Mouse (Mus musculus): ENCODE measurements around the gene Zfand2a. TPM values are rescaled to one million over a fixed set of nuclear protein-coding genes. Genes with fewer than 3 reads are reported as not detected.

Zfand2a gene
- polyA plus RNA-seq, 1 experiment, result 55.4 TPM

GRCm38 (mm10) chr5:139474741-139475140, 9.6 kb downstream of the Zfand2a start:
- Histone ChIP-seq H3K4me1 (ENCODE audit: control insufficient read depth, insufficient read depth, low read length) (no peaks in the 10 kb centered on the region), H3K4me3 (ENCODE audit: insufficient read depth, low read length) (no peak overlapping the region), H3K27ac (ENCODE audit: insufficient read depth, low read length) (no peak overlapping the region)
- no peak for TF ChIP-seq POLR2A (IDR thresholded peaks at IDR 0.05; ENCODE audit: extremely low read depth, insufficient read depth, low read length)
- peak; percentile 25; the same call in 1 of the 2 replicates for TF ChIP-seq CTCF (IDR thresholded peaks at IDR 0.05; ENCODE audit: extremely low read depth, insufficient read depth, low read length)

- TF ChIP-seq POLR2A (IDR thresholded peaks at IDR 0.05; ENCODE audit: extremely low read depth, insufficient read depth, low read length), result no peak
- TF ChIP-seq CTCF (IDR thresholded peaks at IDR 0.05; ENCODE audit: extremely low read depth, insufficient read depth, low read length), result peak; percentile 85
- Histone ChIP-seq H3K27ac (ENCODE audit: insufficient read depth, low read length) (no peak overlapping the region), H3K4me1 (ENCODE audit: control insufficient read depth, insufficient read depth, low read length) (no peaks in the 10 kb centered on the region), H3K4me3 (ENCODE audit: insufficient read depth, low read length) (no peak overlapping the region)
These were observed 16.4 kb downstream of the Zfand2a start for GRCm38 (mm10) chr5:139467998-139468397.

GRCm38 (mm10) chr5:139466801-139467200, 17.5 kb downstream of the Zfand2a start:
- TF ChIP-seq POLR2A (IDR thresholded peaks at IDR 0.05; ENCODE audit: extremely low read depth, insufficient read depth, low read length) (no peak), CTCF (IDR thresholded peaks at IDR 0.05; ENCODE audit: extremely low read depth, insufficient read depth, low read length) (no peak)
- Histone ChIP-seq H3K27ac (ENCODE audit: insufficient read depth, low read length) (no peak overlapping the region), H3K4me1 (ENCODE audit: control insufficient read depth, insufficient read depth, low read length) (no peaks in the 10 kb centered on the region), H3K4me3 (ENCODE audit: insufficient read depth, low read length) (no peak overlapping the region)

GRCm38 (mm10) chr5:139466373-139466772, 18.0 kb downstream of the Zfand2a start:
- Histone ChIP-seq H3K4me1 (ENCODE audit: control insufficient read depth, insufficient read depth, low read length) (no peaks in the 10 kb centered on the region), H3K4me3 (ENCODE audit: insufficient read depth, low read length) (no peak overlapping the region), H3K27ac (ENCODE audit: insufficient read depth, low read length) (no peak overlapping the region)
- TF ChIP-seq POLR2A (IDR thresholded peaks at IDR 0.05; ENCODE audit: extremely low read depth, insufficient read depth, low read length) (no peak), CTCF (IDR thresholded peaks at IDR 0.05; ENCODE audit: extremely low read depth, insufficient read depth, low read length) (no peak)

GRCm38 (mm10) chr5:139464874-139465273, 19.5 kb downstream of the Zfand2a start:
- no peak for TF ChIP-seq CTCF (IDR thresholded peaks at IDR 0.05; ENCODE audit: extremely low read depth, insufficient read depth, low read length)
- no peak for TF ChIP-seq POLR2A (IDR thresholded peaks at IDR 0.05; ENCODE audit: extremely low read depth, insufficient read depth, low read length)
- no peak overlapping the region for H3K4me3 ChIP-seq (ENCODE audit: insufficient read depth, low read length)
- no peaks in the 10 kb centered on the region for H3K4me1 ChIP-seq (ENCODE audit: control insufficient read depth, insufficient read depth, low read length)
- no peak overlapping the region for H3K27ac ChIP-seq (ENCODE audit: insufficient read depth, low read length)

GRCm38 (mm10) chr5:139460384-139461067, 23.8 kb downstream of the Zfand2a start, which contains the start of gene 3110082I17Rik:
Gene 3110082I17Rik (minus strand): TSS chr5:139460527.
- TF ChIP-seq CTCF (IDR thresholded peaks at IDR 0.05; ENCODE audit: extremely low read depth, insufficient read depth, low read length), result no peak
- TF ChIP-seq POLR2A (IDR thresholded peaks at IDR 0.05; ENCODE audit: extremely low read depth, insufficient read depth, low read length), result peak; percentile 58; the same call in 1 of the 2 replicates
- no peak within 1 kb of the TSS for H3K27ac ChIP-seq (ENCODE audit: insufficient read depth, low read length)
- H3K4me1 ChIP-seq (ENCODE audit: control insufficient read depth, insufficient read depth, low read length), result peaks cover 3% of the 10 kb centered on the region
- H3K4me3 ChIP-seq (ENCODE audit: insufficient read depth, low read length), result peak within 1 kb of the TSS; percentile 59

GRCm38 (mm10) chr5:139459938-139460337, 24.4 kb downstream of the Zfand2a start:
- no peak overlapping the region for H3K27ac ChIP-seq (ENCODE audit: insufficient read depth, low read length)
- TF ChIP-seq CTCF (IDR thresholded peaks at IDR 0.05; ENCODE audit: extremely low read depth, insufficient read depth, low read length), result no peak
- H3K4me1 ChIP-seq (ENCODE audit: control insufficient read depth, insufficient read depth, low read length), result peaks cover 3% of the 10 kb centered on the region
- H3K4me3 ChIP-seq (ENCODE audit: insufficient read depth, low read length), result peak overlapping the region; percentile 59

GRCm38 (mm10) chr5:139457241-139457640, 27.1 kb downstream of the Zfand2a start:
- peaks cover 3% of the 10 kb centered on the region for H3K4me1 ChIP-seq (ENCODE audit: control insufficient read depth, insufficient read depth, low read length)
- H3K27ac ChIP-seq (ENCODE audit: insufficient read depth, low read length), result no peak overlapping the region
- no peak overlapping the region for H3K4me3 ChIP-seq (ENCODE audit: insufficient read depth, low read length)
- no peak for TF ChIP-seq POLR2A (IDR thresholded peaks at IDR 0.05; ENCODE audit: extremely low read depth, insufficient read depth, low read length)
- TF ChIP-seq CTCF (IDR thresholded peaks at IDR 0.05; ENCODE audit: extremely low read depth, insufficient read depth, low read length), result no peak

- Histone ChIP-seq H3K4me1 (ENCODE audit: control insufficient read depth, insufficient read depth, low read length) (peaks cover 3% of the 10 kb centered on the region), H3K27ac (ENCODE audit: insufficient read depth, low read length) (0 out of 2 replicates have a peak overlapping the region, but pooled peaks have one; percentile 36), H3K4me3 (ENCODE audit: insufficient read depth, low read length) (no peak overlapping the region)
- TF ChIP-seq CTCF (IDR thresholded peaks at IDR 0.05; ENCODE audit: extremely low read depth, insufficient read depth, low read length) (no peak), POLR2A (IDR thresholded peaks at IDR 0.05; ENCODE audit: extremely low read depth, insufficient read depth, low read length) (peak; percentile 8; the same call in 1 of the 2 replicates)
These were observed 29.2 kb downstream of the Zfand2a start for GRCm38 (mm10) chr5:139455166-139455565.

- no peak overlapping the region for H3K4me3 ChIP-seq (ENCODE audit: insufficient read depth, low read length)
- TF ChIP-seq POLR2A (IDR thresholded peaks at IDR 0.05; ENCODE audit: extremely low read depth, insufficient read depth, low read length) (peak; percentile 32; the same call in 1 of the 2 replicates), CTCF (IDR thresholded peaks at IDR 0.05; ENCODE audit: extremely low read depth, insufficient read depth, low read length) (no peak)
- H3K4me1 ChIP-seq (ENCODE audit: control insufficient read depth, insufficient read depth, low read length), result peaks cover 6% of the 10 kb centered on the region
- H3K27ac ChIP-seq (ENCODE audit: insufficient read depth, low read length), result peak overlapping the region; percentile 54; the same call in 1 of the 2 replicates
These were observed 31.3 kb downstream of the Zfand2a start for GRCm38 (mm10) chr5:139453031-139453430.
